Mouse (Mus musculus): ENCODE measurements around the gene Kcnt2.
A peak's percentile ranks its signal among the peaks of the same experiment; 100 is the strongest.

Gene Kcnt2

DNA sequence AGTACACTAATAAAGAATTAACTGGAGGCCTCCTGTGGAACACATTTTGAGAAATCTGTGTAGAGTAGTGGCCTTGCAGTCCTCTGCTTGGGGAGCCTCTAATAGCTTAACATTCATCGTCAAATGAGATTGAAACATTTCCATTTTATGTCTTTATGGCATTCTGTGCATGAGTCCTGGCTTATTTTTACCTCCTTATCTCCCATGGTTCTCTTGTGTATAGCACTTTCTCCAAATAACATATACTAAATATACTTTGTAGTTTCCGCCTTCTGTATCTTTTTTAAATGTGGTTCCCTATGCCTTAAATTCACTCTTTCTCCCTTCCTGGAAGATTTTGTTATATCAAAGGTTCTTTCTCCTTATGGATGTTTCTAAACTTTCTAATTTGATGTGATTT lies 246.3 kb downstream of the Kcnt2 start:
- no peak for DNase-seq (ENCODE audit: inconsistent ontology term)

DNA sequence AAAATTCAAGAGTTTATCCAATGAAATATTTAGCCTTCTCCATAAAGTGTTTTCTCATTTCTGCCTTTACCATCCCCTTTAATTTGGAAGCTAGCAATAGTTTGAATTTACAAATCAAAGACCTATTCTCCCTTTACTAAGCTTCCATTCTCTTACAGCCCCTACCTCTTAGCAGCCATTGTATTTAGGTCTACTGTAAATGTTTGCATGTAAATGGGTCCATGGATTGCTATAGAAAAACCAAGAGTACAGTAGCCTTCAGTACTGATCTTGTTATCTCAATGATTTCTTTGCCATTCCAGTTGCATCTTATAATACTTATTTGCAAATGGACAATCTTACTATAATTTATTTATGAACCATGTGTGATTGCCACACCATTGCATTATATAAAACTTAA lies 267.5 kb downstream of the Kcnt2 start:
- DNase-seq (ENCODE audit: inconsistent ontology term), result no peak

DNA sequence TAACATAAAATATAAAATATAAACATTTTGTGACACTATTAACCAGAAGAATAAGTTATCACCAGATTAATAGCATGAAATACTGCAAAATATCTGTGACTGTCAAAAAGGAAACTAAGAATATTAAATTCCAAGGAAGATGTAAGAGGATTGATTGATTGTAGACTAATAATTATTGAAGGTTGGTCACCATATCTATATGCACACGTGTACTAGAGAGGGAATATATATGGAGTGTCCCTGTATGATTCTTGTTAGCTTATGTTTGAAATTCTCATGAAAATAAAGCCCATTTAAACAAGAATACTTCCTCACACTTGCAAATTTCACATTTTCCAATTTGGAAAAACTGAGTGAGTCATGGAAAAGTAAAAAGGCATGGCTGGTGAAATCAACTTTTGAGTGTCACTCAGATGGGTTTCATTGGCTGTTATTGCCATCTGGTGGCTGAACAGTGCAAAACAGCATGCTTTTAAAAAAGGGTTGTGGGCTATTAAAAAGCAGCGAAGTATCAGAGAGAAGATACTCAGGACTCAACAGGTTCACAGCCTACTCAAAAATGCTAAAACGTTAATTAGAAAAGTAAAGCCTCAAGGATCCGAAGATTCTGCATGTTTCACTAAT lies 285.4 kb downstream of the Kcnt2 start:
- DNase-seq (ENCODE audit: inconsistent ontology term), result peak; percentile 43

DNA sequence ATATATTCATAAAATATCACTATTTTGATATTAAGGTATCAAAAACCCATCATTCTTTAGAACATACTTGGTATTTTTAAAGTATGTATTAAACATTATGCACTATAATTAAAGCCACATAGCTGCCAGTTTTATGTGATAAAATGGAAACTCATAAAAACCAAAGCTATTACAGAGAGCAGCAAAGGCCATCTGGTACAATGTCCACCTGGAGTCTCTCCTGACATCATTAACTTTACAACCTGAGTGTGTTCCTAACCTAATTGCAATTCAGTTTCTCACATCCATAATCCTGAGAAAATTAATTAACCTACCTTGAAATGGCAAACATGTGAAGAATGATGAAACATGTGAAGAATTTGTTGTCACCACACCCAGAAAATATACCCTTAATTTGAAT lies 288.9 kb downstream of the Kcnt2 start:
- no peak for DNase-seq (ENCODE audit: inconsistent ontology term)

DNA sequence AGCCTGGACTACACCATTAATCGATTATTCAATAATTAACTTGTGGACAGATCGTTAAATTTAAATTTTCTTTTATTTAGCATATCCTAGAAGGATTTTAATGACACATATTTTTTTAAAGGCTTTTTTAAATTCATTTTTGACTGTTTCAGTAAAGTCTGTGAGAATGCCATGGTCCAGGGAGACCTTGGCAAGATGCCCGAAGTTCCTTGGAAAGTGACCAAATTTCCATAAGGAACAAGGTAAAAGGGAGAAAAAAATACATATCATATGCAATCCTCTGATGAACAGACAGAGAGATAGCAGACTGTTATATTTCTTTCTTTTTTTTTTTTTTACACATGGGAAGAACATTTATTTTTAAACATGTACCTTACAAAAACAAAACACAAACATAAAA lies 296.1 kb downstream of the Kcnt2 start:
- DNase-seq (ENCODE audit: inconsistent ontology term), result no peak

DNA sequence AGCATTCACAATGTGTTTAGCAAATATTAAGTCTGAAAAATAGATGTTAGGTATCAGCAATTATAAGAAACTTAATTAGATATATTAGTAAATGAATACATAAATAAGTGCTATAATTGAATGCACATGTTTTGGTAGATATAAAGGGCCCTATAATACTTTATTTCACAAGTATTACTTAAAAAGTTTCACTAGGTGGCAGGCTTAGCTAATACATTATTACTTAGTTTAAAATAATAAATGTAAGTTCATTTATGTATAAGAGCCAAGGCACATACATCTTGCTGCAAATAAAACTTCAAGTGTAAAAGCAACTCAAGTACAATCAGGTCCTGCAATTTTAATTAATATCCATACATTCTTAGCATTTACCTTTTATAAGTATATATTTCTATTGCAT lies 302.8 kb downstream of the Kcnt2 start:
- DNase-seq (ENCODE audit: inconsistent ontology term), result peak; percentile 12

DNA sequence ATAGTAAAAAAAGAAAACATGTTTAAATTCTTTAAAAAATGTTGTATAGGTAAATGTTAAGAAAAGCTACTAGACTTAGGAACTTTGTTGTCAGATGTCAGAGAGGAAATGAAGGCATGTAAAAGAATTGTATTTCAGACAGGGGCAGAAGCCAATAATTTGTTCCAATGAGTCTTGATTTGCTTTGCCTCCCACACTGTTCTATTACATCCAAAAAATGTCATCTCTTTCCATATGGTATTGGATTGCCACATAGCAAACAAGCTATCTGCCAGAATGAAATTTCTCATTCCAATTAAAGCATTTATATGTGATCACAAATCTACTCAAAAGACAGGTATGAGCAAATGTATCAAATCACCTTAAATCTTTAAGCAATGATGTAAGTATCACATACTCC lies 314.8 kb downstream of the Kcnt2 start:
- DNase-seq (ENCODE audit: inconsistent ontology term), result no peak

DNA sequence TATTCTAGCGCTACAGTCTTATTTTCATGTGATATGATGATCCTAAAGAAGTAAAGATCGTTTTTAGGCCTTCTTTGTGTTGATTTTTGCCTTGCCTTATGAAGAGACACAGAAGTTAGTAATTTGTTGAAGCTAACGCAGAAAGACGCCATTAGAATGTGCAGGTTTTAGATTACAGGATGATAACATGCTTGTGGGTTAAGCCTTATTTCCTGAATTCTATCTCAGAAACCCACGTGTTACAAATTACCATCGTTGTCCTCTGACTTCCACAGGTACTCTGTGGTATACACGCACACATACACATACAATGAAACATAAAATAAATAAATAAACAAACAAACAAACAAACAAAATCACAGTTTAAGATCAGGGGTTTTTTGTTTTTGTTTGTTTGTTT lies 326.2 kb downstream of the Kcnt2 start:
- no peak for DNase-seq (ENCODE audit: inconsistent ontology term)

DNA sequence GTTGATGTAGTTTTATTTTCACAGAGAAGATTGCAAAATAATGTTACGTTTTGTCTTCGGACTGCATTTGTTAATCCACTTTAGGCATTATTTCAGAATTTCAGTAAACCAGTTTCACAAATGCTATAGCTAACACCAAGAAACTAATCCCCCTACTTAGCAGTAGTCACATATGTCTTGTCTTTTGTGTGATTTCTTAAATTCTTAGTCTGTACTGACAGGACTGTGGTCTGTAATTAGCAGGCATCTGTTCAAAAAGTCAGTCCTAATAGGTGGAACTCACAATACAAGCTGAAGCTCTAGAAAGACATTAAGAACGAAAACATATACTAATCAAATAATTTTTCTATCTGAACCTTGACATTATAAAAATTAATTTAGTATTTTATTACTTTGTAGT lies 332.6 kb downstream of the Kcnt2 start:
- DNase-seq (ENCODE audit: inconsistent ontology term), result no peak

DNA sequence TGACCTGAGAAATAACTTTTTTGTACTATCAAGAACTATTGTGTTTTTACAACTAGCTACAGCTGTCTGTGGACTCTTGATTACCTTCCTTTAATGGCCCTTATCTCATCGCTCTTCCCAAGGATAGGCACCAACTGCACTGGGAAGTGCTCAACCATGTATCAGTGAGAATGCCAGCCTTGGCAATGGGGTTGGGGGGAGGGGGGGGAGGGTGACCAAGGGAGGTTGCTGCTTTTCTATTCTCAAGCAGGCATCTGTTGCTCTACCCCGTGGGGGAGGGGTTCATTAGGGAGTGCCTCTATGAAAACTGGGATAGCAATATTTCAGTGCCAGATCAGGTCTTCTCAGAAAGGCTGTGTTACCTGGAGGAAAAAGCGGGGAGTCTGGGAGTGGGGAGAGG lies 342.3 kb downstream of the Kcnt2 start:
- no peak for DNase-seq (ENCODE audit: inconsistent ontology term)

DNA sequence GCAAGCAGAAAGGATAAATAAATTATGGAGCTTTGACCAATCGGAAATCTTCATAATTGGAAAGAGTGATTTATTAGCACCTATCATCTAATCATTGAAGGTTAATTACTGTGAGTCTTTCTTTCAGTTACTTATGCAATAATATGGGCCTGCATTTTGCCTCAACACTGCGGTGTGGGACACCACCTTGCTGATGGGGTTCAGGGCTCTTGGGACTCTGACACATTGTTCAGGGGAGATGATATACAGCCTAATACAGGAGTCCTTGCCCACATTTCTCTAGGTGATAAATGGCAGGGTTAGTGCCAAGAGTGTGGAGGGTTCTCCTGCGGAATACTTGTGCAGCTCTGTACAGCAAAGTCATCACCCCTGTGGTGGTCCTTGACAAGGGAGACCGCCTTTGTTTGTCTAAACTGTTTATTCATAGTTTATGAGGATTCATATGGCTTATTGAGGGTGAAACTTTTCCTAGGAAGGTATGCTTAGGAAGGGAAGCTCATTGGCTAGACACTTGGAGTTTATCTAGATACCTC lies 362.9 kb downstream of the Kcnt2 start:
- no peak for DNase-seq (ENCODE audit: inconsistent ontology term)

DNA sequence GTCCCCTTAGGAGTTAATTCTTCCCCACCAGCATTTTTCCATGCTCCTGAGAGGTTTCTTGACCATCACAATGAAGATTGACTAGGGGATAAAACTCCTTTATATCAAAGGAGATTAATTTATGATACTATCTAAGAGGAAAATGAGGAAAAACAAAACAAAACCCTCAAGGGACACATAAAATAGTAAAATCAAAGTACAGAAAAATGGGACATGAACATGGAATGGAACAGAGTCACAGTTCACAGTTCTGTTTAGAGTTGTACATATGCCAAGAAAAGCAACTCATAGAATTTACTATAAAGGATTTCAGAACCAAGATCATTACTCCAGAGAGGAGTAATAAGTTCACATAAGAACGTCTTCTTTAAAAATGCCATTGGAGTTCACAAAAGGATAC lies 367.1 kb downstream of the Kcnt2 start:
- no peak for DNase-seq (ENCODE audit: inconsistent ontology term)

DNA sequence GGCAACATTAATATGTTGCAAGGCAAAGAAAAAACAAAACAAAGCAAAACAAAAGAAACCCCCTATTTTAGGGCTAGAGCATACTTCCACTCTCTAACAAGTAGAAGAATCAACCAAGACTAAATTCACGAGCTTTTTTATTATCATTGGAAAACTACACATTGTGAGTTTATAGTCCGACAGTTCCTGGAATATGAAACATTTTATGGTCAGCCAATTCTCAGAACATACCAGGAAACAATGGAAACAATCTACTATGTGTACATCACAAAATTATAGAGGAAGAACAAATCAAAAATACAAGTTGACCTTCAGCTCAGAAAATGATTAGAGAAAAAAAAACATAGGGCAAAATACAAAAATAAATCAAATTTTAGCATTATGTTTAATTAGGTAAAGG lies 368.9 kb downstream of the Kcnt2 start:
- no peak for DNase-seq (ENCODE audit: inconsistent ontology term)

DNA sequence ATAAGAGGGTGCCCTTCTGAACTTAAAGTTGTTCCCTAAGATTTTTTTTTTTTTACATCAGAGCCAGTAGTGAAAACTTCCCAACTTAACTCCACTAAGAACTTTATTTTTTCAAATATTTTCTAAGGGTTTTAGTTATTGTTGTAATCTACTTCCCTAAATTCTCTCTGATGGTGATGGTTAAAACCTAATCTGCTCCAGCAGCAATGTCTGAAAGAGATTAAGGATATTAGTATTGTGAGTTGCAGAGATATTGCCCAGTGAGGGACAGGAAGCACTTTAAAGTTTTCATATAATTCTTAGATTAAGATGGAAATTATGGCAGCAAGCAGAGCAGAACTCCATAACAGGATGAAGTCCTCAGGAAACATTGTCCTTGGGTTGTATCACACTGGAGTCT lies 372.2 kb downstream of the Kcnt2 start:
- no peak for DNase-seq (ENCODE audit: inconsistent ontology term)

DNA sequence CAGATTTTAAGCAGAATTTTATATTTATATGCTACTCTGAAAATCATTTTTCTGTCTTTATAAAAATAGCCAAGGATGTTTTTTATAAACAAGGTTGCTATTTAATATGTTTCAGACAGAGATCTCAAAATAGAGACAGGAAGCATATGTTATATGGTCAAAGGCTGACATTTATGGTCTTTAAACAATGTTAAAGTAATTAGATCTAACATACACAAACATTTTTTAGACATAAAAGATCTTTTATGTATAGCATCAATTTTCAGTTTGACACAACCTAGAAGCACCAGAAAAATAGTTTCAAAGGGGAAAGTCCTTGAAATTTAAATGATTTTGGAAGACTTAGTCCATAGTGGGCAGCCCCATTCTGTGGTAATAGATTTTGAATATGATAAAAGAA lies 379.0 kb downstream of the Kcnt2 start:
- DNase-seq (ENCODE audit: inconsistent ontology term), result no peak

DNA sequence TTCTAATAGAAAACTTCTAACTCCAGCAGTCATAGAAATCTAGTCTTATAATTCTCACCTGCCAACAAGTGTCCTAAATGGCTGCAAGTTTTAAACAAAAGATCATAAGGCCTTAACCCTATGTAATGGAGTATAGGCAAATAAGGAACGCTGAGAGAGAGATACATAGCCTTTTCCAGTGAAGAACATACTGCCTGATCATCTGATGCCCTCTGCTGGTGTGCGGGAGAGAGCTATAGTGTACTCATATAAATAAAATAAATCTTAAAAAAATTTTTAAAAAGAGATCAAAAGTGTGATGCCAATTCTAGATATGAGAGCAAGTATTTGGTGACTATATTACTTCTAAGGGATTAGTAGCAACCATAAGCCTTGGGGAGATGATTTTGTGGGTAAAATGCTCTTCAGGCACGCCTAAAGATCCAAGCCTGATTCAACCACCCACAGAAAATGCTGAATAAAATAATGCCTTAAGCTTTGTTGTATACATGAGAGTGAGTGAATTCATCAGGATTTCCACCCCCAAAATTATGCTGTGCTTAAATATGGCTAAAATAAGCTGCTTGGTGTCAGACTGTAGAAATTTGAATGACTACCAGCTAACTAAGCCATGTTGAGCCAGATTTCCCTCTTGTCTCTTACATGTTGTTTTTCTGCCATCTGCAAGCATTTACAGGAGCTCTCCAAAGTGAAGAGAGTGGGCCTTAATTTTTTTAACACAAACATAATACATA lies 413.8 kb downstream of the Kcnt2 start:
- DNase-seq (ENCODE audit: inconsistent ontology term), result no peak

DNA sequence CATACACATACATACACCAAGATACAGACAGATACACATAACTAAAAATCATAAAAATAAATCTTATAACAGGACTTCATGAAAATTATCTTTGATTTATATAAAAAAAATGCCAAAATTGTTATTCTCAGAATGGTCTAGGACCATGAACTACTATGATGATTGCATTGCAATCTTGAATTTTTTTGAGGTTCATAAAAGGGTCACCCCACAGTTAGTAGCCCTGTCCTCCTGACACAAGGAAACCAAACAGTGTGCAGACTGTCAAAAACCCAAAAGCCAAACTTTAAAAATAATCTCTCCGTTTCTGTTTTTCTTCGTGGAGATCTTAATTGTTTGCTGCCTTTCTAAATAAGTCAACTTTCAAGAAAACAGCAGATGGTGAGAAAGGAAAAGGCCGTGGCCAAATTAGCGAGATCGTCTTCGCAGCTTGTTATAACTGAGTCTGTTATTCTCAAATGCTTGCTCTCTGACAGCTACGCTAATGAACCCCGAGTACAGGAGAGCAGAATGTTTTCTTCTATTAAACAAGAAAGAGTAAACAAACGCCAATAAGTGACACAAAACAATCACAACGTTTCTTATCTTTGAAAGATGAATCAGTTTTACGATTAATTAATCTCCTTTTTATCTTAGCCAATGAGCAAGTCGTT lies 414.9 kb downstream of the Kcnt2 start:
- peak; percentile 21 for DNase-seq (ENCODE audit: inconsistent ontology term)

DNA sequence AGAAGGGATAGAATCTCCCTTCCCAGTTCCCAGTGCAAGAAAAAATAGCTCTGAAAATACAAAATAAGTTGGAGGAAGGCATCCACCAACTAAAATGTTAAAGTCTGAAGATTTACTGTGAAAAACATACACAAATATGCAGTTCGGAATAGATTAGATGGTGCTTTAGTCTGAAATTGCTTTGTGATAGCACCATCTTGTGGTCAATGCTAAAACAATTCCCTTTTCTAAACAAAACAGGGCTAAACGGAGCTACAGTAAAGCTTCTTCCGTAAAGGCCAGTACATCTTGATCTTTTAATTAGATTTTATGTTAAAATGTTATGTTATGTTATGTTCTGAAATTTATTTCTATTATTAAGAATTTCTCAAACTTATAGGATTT lies 415.4 kb downstream of the Kcnt2 start:
- peak; percentile 33 for DNase-seq (ENCODE audit: inconsistent ontology term)

Data from Muller cell, postnatal 12 days (primary cell).